Mouse (Mus musculus): ENCODE measurements around the gene Sh3pxd2a.

Gene Sh3pxd2a

DNA sequence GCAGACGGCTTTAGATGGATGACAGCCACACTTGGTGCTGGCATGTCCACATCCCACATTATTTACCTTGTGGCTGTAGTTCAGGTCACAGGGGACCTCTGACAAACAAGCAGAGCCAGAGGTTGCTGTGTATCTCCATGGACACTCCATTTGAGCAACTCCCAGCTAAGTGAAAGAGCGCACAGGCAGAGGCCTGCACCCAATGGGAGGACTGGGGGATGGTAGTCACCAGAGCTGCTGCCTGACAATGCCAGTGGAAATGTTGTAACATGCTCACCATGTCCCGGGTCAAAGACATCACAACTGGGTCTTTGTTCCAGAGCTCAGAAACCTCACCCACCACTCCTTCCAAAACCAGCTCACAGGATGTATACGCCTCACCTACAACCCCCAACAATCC is 153.0 kb downstream of the Sh3pxd2a start:
- Histone ChIP-seq H3K36me3 (ENCODE audit: insufficient read depth, low read length) (peaks cover 49% of the 10 kb centered on the region), H3K27me3 (ENCODE audit: insufficient read depth, low read length) (peaks cover 17% of the 10 kb centered on the region), H3K9me3 (ENCODE audit: low read length) (no peaks in the 10 kb centered on the region), H3K4me1 (replicated peaks; ENCODE audit: low read depth, low read length) (peaks cover 29% of the 10 kb centered on the region), H3K4me3 (replicated peaks; ENCODE audit: low read length) (no peak overlapping the region)
- TF ChIP-seq CTCF (conservative IDR thresholded peaks at IDR 0.05; ENCODE audit: low read length) (no peak), POU5F1 (IDR thresholded peaks at IDR 0.05; ENCODE audit: borderline replicate concordance, low read length) (no peak), NANOG (IDR thresholded peaks at IDR 0.05; ENCODE audit: borderline replicate concordance, low read length) (no peak)

DNA sequence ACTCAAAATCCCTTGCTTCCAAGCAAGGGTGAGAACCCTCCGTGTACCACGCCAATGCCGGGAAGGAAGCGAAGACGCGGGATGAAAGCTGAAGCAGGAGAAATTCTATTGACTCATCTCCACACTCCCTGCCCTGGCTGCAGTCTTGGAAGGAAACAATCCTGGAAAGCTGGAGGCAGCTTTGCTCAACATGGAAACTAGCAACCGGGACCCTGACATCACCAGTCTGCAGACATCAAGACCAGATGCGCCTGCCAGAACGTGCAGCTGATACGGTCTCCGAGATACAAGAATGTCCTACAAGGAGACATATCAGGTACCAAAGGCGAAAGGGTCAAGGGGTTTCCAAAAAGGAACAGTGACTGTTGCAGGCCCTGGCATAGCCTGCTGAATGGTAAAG is 154.4 kb downstream of the Sh3pxd2a start:
- Histone ChIP-seq H3K27me3 (ENCODE audit: insufficient read depth, low read length) (peaks cover 14% of the 10 kb centered on the region), H3K4me3 (replicated peaks; ENCODE audit: low read length) (no peak overlapping the region), H3K9me3 (ENCODE audit: low read length) (no peaks in the 10 kb centered on the region), H3K4me1 (replicated peaks; ENCODE audit: low read depth, low read length) (peaks cover 16% of the 10 kb centered on the region), H3K36me3 (ENCODE audit: insufficient read depth, low read length) (peaks cover 52% of the 10 kb centered on the region)
- no peak for TF ChIP-seq NANOG (IDR thresholded peaks at IDR 0.05; ENCODE audit: borderline replicate concordance, low read length)
- no peak for TF ChIP-seq CTCF (conservative IDR thresholded peaks at IDR 0.05; ENCODE audit: low read length)
- TF ChIP-seq POU5F1 (IDR thresholded peaks at IDR 0.05; ENCODE audit: borderline replicate concordance, low read length), result no peak

DNA sequence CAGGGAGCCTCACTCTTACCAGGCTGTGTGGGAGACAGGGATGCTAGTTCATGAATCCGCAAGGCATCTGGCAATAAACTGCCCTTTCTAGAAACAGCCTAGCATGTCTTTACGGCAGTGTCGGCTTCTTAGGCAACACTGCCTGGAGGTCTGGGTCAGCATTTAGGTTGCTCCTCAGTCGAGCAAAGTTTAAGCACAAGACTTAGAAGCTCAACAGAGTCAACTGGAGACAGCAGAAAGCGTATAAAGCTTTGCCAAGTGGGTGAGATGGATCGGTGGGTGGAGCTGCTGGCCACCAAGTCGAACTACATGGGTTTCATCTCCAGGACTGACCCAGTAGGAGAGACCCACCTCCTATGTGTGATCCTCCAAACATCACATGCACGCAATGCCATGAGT is 157.3 kb downstream of the Sh3pxd2a start:
- no peaks in the 10 kb centered on the region for H3K27me3 ChIP-seq (ENCODE audit: insufficient read depth, low read length)
- TF ChIP-seq CTCF (conservative IDR thresholded peaks at IDR 0.05; ENCODE audit: low read length) (no peak), NANOG (IDR thresholded peaks at IDR 0.05; ENCODE audit: borderline replicate concordance, low read length) (no peak), POU5F1 (IDR thresholded peaks at IDR 0.05; ENCODE audit: borderline replicate concordance, low read length) (no peak)
- H3K4me1 ChIP-seq (replicated peaks; ENCODE audit: low read depth, low read length), result peaks cover 12% of the 10 kb centered on the region
- H3K4me3 ChIP-seq (replicated peaks; ENCODE audit: low read length), result no peak overlapping the region
- no peaks in the 10 kb centered on the region for H3K9me3 ChIP-seq (ENCODE audit: low read length)
- peaks cover 47% of the 10 kb centered on the region for H3K36me3 ChIP-seq (ENCODE audit: insufficient read depth, low read length)

DNA sequence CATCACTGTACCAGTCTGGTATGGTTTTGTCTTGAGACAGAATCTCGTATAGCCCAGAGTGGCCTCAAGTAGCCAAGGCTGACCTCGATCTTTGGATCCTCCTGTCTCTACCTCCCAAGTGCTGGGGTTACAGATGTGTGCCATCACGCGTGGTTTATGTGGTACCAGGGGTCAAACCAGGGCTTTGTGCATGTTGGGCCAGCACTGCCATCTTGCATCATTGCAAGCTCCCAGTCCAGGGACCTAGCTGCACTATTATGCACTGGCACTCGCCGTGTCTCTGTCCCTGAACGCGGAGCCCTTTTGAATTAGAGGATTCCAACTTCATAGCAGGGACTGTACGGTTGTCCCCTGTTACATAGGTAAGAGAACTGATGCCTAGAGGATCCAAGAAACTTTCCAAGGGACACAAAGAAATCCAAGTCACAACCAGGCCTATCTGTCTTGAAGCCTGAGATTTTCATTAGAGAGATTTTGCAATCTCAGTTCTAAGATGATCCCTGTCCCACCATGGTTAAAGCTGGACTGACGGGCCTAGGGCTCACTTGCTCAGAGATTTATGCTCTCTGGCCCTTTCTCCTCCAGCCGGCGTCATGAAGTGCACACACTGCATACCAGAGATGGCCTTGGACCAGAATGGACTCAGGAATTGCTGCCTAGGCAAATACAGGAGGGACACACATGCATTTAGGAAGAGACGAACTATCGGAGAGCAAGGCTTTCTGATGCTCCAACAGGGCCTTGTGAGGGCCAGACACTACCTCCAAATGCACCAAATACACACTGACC is 157.9 kb downstream of the Sh3pxd2a start:
- no peak overlapping the region for H3K4me3 ChIP-seq (replicated peaks; ENCODE audit: low read length)
- H3K9me3 ChIP-seq (ENCODE audit: low read length), result no peaks in the 10 kb centered on the region
- H3K36me3 ChIP-seq (ENCODE audit: insufficient read depth, low read length), result peaks cover 41% of the 10 kb centered on the region
- H3K4me1 ChIP-seq (replicated peaks; ENCODE audit: low read depth, low read length), result peaks cover 18% of the 10 kb centered on the region
- H3K27me3 ChIP-seq (ENCODE audit: insufficient read depth, low read length), result no peaks in the 10 kb centered on the region
- no peak for TF ChIP-seq POU5F1 (IDR thresholded peaks at IDR 0.05; ENCODE audit: borderline replicate concordance, low read length)
- TF ChIP-seq CTCF (conservative IDR thresholded peaks at IDR 0.05; ENCODE audit: low read length), result no peak
- TF ChIP-seq NANOG (IDR thresholded peaks at IDR 0.05; ENCODE audit: borderline replicate concordance, low read length), result no peak

DNA sequence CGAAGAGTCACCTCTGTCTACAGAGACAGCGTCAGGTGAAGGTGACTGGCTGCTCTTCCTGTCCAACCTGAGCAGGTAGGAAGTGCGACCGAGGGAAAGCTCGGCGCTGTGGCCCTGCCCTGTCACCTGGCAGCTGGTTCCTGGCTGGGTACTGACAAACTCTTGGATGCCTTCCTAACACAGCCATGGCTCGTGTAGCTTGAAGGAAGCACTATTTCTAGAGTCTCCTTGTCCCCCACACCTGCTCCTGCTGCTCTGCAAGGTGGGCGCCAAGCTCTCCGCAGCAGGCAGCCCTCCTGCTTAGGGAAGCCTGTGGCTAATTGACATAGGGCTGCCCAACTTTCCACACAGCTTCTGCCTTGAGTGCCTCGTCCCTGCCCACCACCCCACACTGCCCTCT is 158.8 kb downstream of the Sh3pxd2a start:
- Histone ChIP-seq H3K9me3 (ENCODE audit: low read length) (no peaks in the 10 kb centered on the region), H3K36me3 (ENCODE audit: insufficient read depth, low read length) (peaks cover 33% of the 10 kb centered on the region), H3K27me3 (ENCODE audit: insufficient read depth, low read length) (no peaks in the 10 kb centered on the region), H3K4me1 (replicated peaks; ENCODE audit: low read depth, low read length) (peaks cover 21% of the 10 kb centered on the region), H3K4me3 (replicated peaks; ENCODE audit: low read length) (no peak overlapping the region)
- TF ChIP-seq NANOG (IDR thresholded peaks at IDR 0.05; ENCODE audit: borderline replicate concordance, low read length) (no peak), CTCF (conservative IDR thresholded peaks at IDR 0.05; ENCODE audit: low read length) (no peak), POU5F1 (IDR thresholded peaks at IDR 0.05; ENCODE audit: borderline replicate concordance, low read length) (no peak)

GRCm38 (mm10) chr19:47304170-47304745 is 159.9 kb downstream of the Sh3pxd2a start:
- Histone ChIP-seq H3K4me1 (replicated peaks; ENCODE audit: low read depth, low read length) (peaks cover 21% of the 10 kb centered on the region), H3K4me3 (replicated peaks; ENCODE audit: low read length) (no peak overlapping the region), H3K9me3 (ENCODE audit: low read length) (no peaks in the 10 kb centered on the region), H3K27me3 (ENCODE audit: insufficient read depth, low read length) (no peaks in the 10 kb centered on the region), H3K36me3 (ENCODE audit: insufficient read depth, low read length) (peaks cover 33% of the 10 kb centered on the region)
- TF ChIP-seq POU5F1 (IDR thresholded peaks at IDR 0.05; ENCODE audit: borderline replicate concordance, low read length), result no peak
- TF ChIP-seq CTCF (conservative IDR thresholded peaks at IDR 0.05; ENCODE audit: low read length), result no peak
- no peak for TF ChIP-seq NANOG (IDR thresholded peaks at IDR 0.05; ENCODE audit: borderline replicate concordance, low read length)

GRCm38 (mm10) chr19:47303128-47303527 is 161.1 kb downstream of the Sh3pxd2a start:
- no peaks in the 10 kb centered on the region for H3K9me3 ChIP-seq (ENCODE audit: low read length)
- H3K27me3 ChIP-seq (ENCODE audit: insufficient read depth, low read length), result no peaks in the 10 kb centered on the region
- TF ChIP-seq POU5F1 (IDR thresholded peaks at IDR 0.05; ENCODE audit: borderline replicate concordance, low read length) (no peak), CTCF (conservative IDR thresholded peaks at IDR 0.05; ENCODE audit: low read length) (no peak), NANOG (IDR thresholded peaks at IDR 0.05; ENCODE audit: borderline replicate concordance, low read length) (no peak)
- H3K4me1 ChIP-seq (replicated peaks; ENCODE audit: low read depth, low read length), result peaks cover 21% of the 10 kb centered on the region
- no peak overlapping the region for H3K4me3 ChIP-seq (replicated peaks; ENCODE audit: low read length)
- peaks cover 39% of the 10 kb centered on the region for H3K36me3 ChIP-seq (ENCODE audit: insufficient read depth, low read length)

DNA sequence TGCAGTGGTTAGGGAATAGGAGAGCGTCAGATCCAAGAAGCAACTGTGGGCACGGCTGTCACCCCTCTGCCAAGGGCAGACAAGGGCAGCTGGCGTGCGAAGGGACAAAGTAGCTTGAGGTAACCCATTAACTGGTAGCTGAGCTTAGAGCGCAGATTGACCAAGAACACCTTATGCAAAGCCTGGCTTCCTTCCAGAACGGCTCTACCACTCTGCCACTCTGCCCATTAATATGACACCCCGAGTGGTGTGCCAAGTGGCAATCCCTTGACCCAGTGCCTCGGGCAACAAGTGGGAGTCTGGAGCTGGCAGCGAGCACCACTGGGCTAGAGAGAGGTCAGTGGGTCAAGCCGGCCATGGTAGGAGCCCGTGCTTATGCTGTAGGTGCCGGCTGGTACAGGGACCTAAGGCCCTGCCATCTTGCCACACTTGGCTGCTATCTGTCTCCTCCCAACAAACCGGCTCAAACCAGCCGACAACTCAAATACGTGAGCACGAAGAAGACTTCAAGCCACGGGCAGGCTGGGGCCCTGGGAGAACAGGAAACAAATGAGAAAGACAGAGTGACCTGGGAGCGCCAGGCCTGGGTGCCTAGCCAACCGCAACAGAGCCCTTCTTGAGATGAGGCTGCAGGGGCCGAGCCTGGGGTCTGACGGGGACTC is 161.9 kb downstream of the Sh3pxd2a start:
- Histone ChIP-seq H3K9me3 (ENCODE audit: low read length) (no peaks in the 10 kb centered on the region), H3K36me3 (ENCODE audit: insufficient read depth, low read length) (peaks cover 39% of the 10 kb centered on the region), H3K4me3 (replicated peaks; ENCODE audit: low read length) (no peak overlapping the region), H3K27me3 (ENCODE audit: insufficient read depth, low read length) (no peaks in the 10 kb centered on the region), H3K4me1 (replicated peaks; ENCODE audit: low read depth, low read length) (peaks cover 21% of the 10 kb centered on the region)
- TF ChIP-seq CTCF (conservative IDR thresholded peaks at IDR 0.05; ENCODE audit: low read length), result no peak
- TF ChIP-seq POU5F1 (IDR thresholded peaks at IDR 0.05; ENCODE audit: borderline replicate concordance, low read length), result no peak
- TF ChIP-seq NANOG (IDR thresholded peaks at IDR 0.05; ENCODE audit: borderline replicate concordance, low read length), result no peak
